Mouse (Mus musculus): ENCODE measurements around the gene Gprin2. TPM values are rescaled to one million over a fixed set of nuclear protein-coding genes. Genes with fewer than 3 reads are reported as not detected.

The Gprin2 gene
- total and polyA plus RNA-seq, 2 experiments from 2014 or later, result 7.7 to 49.3 TPM

- no peak for ATAC-seq (ENCODE audit: low FRiP score)
- Histone ChIP-seq H3K4me1 (ENCODE audit: insufficient read depth, low read length) (no peaks in the 10 kb centered on the region), H3K27me3 (ENCODE audit: insufficient read depth, low read length) (no peaks in the 10 kb centered on the region), H3K4me2 (ENCODE audit: low read depth, low read length, poor library complexity, severe bottlenecking) (no peak overlapping the region), H3K9me3 (ENCODE audit: low read length) (no peaks in the 10 kb centered on the region), H3K4me3 (ENCODE audit: low read depth, low read length) (no peak overlapping the region), H3K27ac (ENCODE audit: low read depth, low read length) (no peak overlapping the region), H3K9ac (replicated peaks; ENCODE audit: low read length, poor library complexity, severe bottlenecking) (no peak overlapping the region), H3K36me3 (ENCODE audit: insufficient read depth, low read length) (no peaks in the 10 kb centered on the region)
- DNase-seq (ENCODE audit: low spot score), result no peak
- TF ChIP-seq CTCF (IDR thresholded peaks at IDR 0.05), result no peak
- 88% methylated on average over 4 of the region's 4 CpGs for WGBS
These were observed 8.5 kb upstream of the Gprin2 start for GRCm38 (mm10) chr14:34209942-34210341.

GRCm38 (mm10) chr14:34209080-34209479 lies 7.6 kb upstream of the Gprin2 start:
- no peak for ATAC-seq (ENCODE audit: low FRiP score)
- Histone ChIP-seq H3K27ac (ENCODE audit: low read depth, low read length) (no peak overlapping the region), H3K9ac (replicated peaks; ENCODE audit: low read length, poor library complexity, severe bottlenecking) (no peak overlapping the region), H3K27me3 (ENCODE audit: insufficient read depth, low read length) (no peaks in the 10 kb centered on the region), H3K4me1 (ENCODE audit: insufficient read depth, low read length) (no peaks in the 10 kb centered on the region), H3K4me2 (ENCODE audit: low read depth, low read length, poor library complexity, severe bottlenecking) (no peak overlapping the region), H3K36me3 (ENCODE audit: insufficient read depth, low read length) (no peaks in the 10 kb centered on the region), H3K9me3 (ENCODE audit: low read length) (no peaks in the 10 kb centered on the region), H3K4me3 (ENCODE audit: low read depth, low read length) (no peak overlapping the region)
- WGBS, result 51% methylated on average over 4 of the region's 4 CpGs
- DNase-seq (ENCODE audit: low spot score), result no peak
- no peak for TF ChIP-seq CTCF (IDR thresholded peaks at IDR 0.05)

- Histone ChIP-seq H3K27me3 (ENCODE audit: insufficient read depth, low read length) (no peaks in the 10 kb centered on the region), H3K4me3 (ENCODE audit: low read depth, low read length) (no peak overlapping the region), H3K36me3 (ENCODE audit: insufficient read depth, low read length) (no peaks in the 10 kb centered on the region), H3K9me3 (ENCODE audit: low read length) (no peaks in the 10 kb centered on the region), H3K4me1 (ENCODE audit: insufficient read depth, low read length) (no peaks in the 10 kb centered on the region), H3K9ac (replicated peaks; ENCODE audit: low read length, poor library complexity, severe bottlenecking) (no peak overlapping the region), H3K4me2 (ENCODE audit: low read depth, low read length, poor library complexity, severe bottlenecking) (no peak overlapping the region), H3K27ac (ENCODE audit: low read depth, low read length) (no peak overlapping the region)
- peak; percentile 38 for DNase-seq (ENCODE audit: low spot score)
- 48% methylated on average over 2 of the region's 2 CpGs for WGBS
- TF ChIP-seq CTCF (IDR thresholded peaks at IDR 0.05), result peak; percentile 60
- no peak for ATAC-seq (ENCODE audit: low FRiP score)
These were observed 7.2 kb upstream of the Gprin2 start for GRCm38 (mm10) chr14:34208651-34209050.

DNA sequence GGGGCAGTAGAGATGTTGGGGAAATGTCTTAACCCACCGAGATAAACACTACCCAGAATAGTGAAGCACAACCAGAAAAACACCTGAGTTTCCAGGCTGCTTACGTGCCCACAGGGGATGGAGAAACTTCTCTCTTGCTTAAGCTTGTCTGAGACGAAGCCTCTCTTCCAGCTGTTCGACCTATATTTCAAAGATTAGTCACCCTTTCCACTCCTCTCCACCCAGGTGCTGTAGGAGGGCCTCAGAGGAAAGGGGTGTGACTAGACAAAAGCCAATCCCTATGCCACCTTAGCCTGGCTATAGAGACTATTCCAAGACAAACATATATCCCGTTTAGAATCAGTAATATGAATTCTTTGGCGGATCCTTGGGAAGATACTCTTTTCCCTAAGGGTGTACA lies 6.5 kb upstream of the Gprin2 start:
- WGBS, result 79% methylated on average over 6 of the region's 6 CpGs

DNA sequence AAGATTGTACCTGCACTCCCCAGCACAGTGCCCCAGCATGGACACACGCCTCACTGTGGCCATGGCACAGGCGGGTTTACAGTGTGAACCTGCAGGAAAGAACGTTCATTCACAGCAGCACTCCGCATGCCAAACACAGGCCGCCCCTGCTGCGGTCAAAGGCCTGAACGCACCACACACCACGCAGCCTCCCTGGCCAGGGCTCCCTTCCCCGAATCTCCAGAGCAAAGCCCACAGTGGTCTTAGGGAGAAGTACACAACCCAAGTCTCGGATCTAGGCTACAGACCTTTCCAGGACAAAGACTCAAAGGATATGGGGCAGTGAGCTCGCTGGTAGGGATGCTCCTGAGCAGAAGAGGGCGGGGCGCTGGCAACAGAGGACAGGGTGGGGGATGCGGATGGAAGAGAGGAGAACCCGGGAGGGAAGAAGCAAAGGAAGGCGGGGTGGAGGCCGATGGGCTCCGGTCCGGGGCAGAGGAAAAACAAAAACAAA lies 669 bp downstream of the Gprin2 start:
- peak overlapping the region; percentile 53 for H3K4me3 ChIP-seq (ENCODE audit: low read depth, low read length)
- H3K9me3 ChIP-seq (ENCODE audit: low read length), result no peaks in the 10 kb centered on the region
- no peaks in the 10 kb centered on the region for H3K27me3 ChIP-seq (ENCODE audit: insufficient read depth, low read length)
- peaks cover 12% of the 10 kb centered on the region for H3K4me1 ChIP-seq (ENCODE audit: insufficient read depth, low read length)
- WGBS, result 1% methylated on average over 19 of the region's 19 CpGs
- H3K4me2 ChIP-seq (ENCODE audit: low read depth, low read length, poor library complexity, severe bottlenecking), result peak overlapping the region; percentile 66
- H3K27ac ChIP-seq (ENCODE audit: low read depth, low read length), result peak overlapping the region; percentile 84
- peak overlapping the region; percentile 72 for H3K9ac ChIP-seq (replicated peaks; ENCODE audit: low read length, poor library complexity, severe bottlenecking)
- ATAC-seq (ENCODE audit: low FRiP score), result peak; percentile 85
- peak; percentile 50 for TF ChIP-seq CTCF (IDR thresholded peaks at IDR 0.05)
- no peaks in the 10 kb centered on the region for H3K36me3 ChIP-seq (ENCODE audit: insufficient read depth, low read length)
- DNase-seq (ENCODE audit: low spot score), result peak; percentile 66

More for the DNA sequence above, 6.5 kb upstream of the Gprin2 start:
- DNase-seq (ENCODE audit: low spot score), result no peak
- TF ChIP-seq CTCF (IDR thresholded peaks at IDR 0.05), result no peak
- H3K27me3 ChIP-seq (ENCODE audit: insufficient read depth, low read length), result no peaks in the 10 kb centered on the region
- no peak overlapping the region for H3K4me3 ChIP-seq (ENCODE audit: low read depth, low read length)
- H3K4me2 ChIP-seq (ENCODE audit: low read depth, low read length, poor library complexity, severe bottlenecking), result no peak overlapping the region
- no peak for ATAC-seq (ENCODE audit: low FRiP score)
- no peaks in the 10 kb centered on the region for H3K9me3 ChIP-seq (ENCODE audit: low read length)
- no peak overlapping the region for H3K27ac ChIP-seq (ENCODE audit: low read depth, low read length)
- H3K4me1 ChIP-seq (ENCODE audit: insufficient read depth, low read length), result no peaks in the 10 kb centered on the region
- H3K36me3 ChIP-seq (ENCODE audit: insufficient read depth, low read length), result no peaks in the 10 kb centered on the region
- no peak overlapping the region for H3K9ac ChIP-seq (replicated peaks; ENCODE audit: low read length, poor library complexity, severe bottlenecking)

DNA sequence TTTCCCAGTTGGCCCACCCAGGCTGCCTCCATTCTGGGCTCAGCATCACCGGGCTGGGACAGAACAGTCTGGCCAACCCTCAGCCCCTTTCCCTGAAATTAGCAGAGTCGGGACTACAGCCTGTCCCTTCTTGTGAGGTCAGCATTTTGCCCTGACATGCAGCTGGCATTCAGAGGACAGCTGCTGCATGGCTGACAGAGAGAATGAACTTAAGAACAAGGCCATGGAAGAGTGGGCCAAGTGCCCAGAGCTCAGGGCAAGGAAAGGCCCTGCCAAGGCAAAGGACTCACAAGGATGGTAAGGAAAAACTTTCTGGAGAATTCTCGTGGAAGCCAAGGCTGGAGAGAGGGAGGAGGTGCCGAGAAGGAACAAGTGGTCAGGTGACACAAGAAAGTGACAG lies 4.7 kb downstream of the Gprin2 start:
- ATAC-seq (ENCODE audit: low FRiP score) (no peak), DNase-seq (ENCODE audit: low spot score) (peak; percentile 36)
- Histone ChIP-seq H3K4me2 (ENCODE audit: low read depth, low read length, poor library complexity, severe bottlenecking) (no peak overlapping the region), H3K4me3 (ENCODE audit: low read depth, low read length) (no peak overlapping the region), H3K27me3 (ENCODE audit: insufficient read depth, low read length) (no peaks in the 10 kb centered on the region), H3K36me3 (ENCODE audit: insufficient read depth, low read length) (peaks cover 34% of the 10 kb centered on the region), H3K9ac (replicated peaks; ENCODE audit: low read length, poor library complexity, severe bottlenecking) (no peak overlapping the region), H3K27ac (ENCODE audit: low read depth, low read length) (no peak overlapping the region), H3K4me1 (ENCODE audit: insufficient read depth, low read length) (peaks cover 12% of the 10 kb centered on the region), H3K9me3 (ENCODE audit: low read length) (no peaks in the 10 kb centered on the region)
- 47% methylated on average over 4 of the region's 4 CpGs for WGBS
- TF ChIP-seq CTCF (IDR thresholded peaks at IDR 0.05), result no peak

All from midbrain, postnatal 0 days (tissue).